Mouse (Mus musculus): Measurements from ENCODE around the gene Nelfb. TPM values are rescaled to one million over a fixed set of nuclear protein-coding genes. Genes with fewer than 3 reads are reported as not detected.
"Not testable (repeated sequence)": the region's sequence is repeated elsewhere in the genome, so short reads cannot be mapped to it uniquely, and the experiment has no call there.

The Nelfb gene
- 10 to 100 TPM; 40.8 to 45.8 TPM for total RNA-seq (2021)
- long read RNA-seq, experiment 1, transcript Nelfb-201 (13 exons, 2,637 nt), result major isoform, 64 of 98 reads
- long read RNA-seq, experiment 1, partial matches to known transcripts, result 1 of 98 reads
- long read RNA-seq, experiment 1, other reads (novel, unspliced or antisense), result 33 of 98 reads
- long read RNA-seq, experiment 2, transcript Nelfb-201 (13 exons, 2,637 nt), result major isoform, 21 of 39 reads
- long read RNA-seq, experiment 2, partial matches to known transcripts, result 1 of 39 reads
- long read RNA-seq, experiment 2, other reads (novel, unspliced or antisense), result 17 of 39 reads

GRCm38 (mm10) chr2:25211121-25211670 is at the start of gene Nelfb:
Gene Nelfb (minus strand): TSS chr2:25211489.
- DNase-seq, result peak; percentile 93 to 95

- DNase-seq, result no peak
Measured at GRCm38 (mm10) chr2:25258887-25259286, 47.6 kb upstream of the Nelfb start.

GRCm38 (mm10) chr2:25257250-25257649 is 46.0 kb upstream of the Nelfb start:
- not testable (repeated sequence) for DNase-seq

- DNase-seq, result peak; percentile 30 to 58
Measured at GRCm38 (mm10) chr2:25256443-25257109, 45.3 kb upstream of the Nelfb start.

GRCm38 (mm10) chr2:25255284-25255779 is 44.0 kb upstream of the Nelfb start, which contains the start of gene Tmem203:
Gene Tmem203 (plus strand): TSS chr2:25255439.
- peak; percentile 91 to 95 for DNase-seq

- no peak for DNase-seq
Measured at GRCm38 (mm10) chr2:25252331-25252730, 41.0 kb upstream of the Nelfb start.

GRCm38 (mm10) chr2:25246183-25247072 is 35.1 kb upstream of the Nelfb start, which contains the start of gene AL732309.1:
Gene AL732309.1 (minus strand): TSS chr2:25246863.
- DNase-seq, result no peak

- no peak for DNase-seq
Measured at GRCm38 (mm10) chr2:25244144-25244543, 32.9 kb upstream of the Nelfb start.

- no peak for DNase-seq
Measured at GRCm38 (mm10) chr2:25243342-25243741, 32.1 kb upstream of the Nelfb start.

GRCm38 (mm10) chr2:25242101-25242506 is 30.8 kb upstream of the Nelfb start, which contains the start of the genes Rnf208 and Cysrt1:
Gene Rnf208 (plus strand): TSS chr2:25242255.
Gene Cysrt1 (minus strand): TSS chr2:25242452.
- no peak for DNase-seq

- DNase-seq, result no peak
Measured at GRCm38 (mm10) chr2:25241438-25241775, 30.1 kb upstream of the Nelfb start.

GRCm38 (mm10) chr2:25240723-25241437 is 29.6 kb upstream of the Nelfb start:
- DNase-seq, result peak; percentile 73

- DNase-seq, result no peak
Measured at GRCm38 (mm10) chr2:25240310-25240709, 29.0 kb upstream of the Nelfb start.

GRCm38 (mm10) chr2:25239766-25240165 is 28.5 kb upstream of the Nelfb start:
- DNase-seq, result no peak

- no peak for DNase-seq
Measured at GRCm38 (mm10) chr2:25238106-25238505, 26.8 kb upstream of the Nelfb start.

GRCm38 (mm10) chr2:25237522-25237921 is 26.2 kb upstream of the Nelfb start:
- no peak for DNase-seq

- no peak for DNase-seq
Measured at GRCm38 (mm10) chr2:25236614-25237013, 25.3 kb upstream of the Nelfb start, which contains the start of gene Rnf224. Gene Rnf224 (minus strand): TSS chr2:25236787.

- no peak for DNase-seq
Measured at GRCm38 (mm10) chr2:25234551-25235220, 23.4 kb upstream of the Nelfb start.

GRCm38 (mm10) chr2:25234050-25234449 is 22.8 kb upstream of the Nelfb start, which contains the start of gene Slc34a3:
Gene Slc34a3 (minus strand): TSS chr2:25234364.
- no peak for DNase-seq

- DNase-seq, result no peak
Measured at GRCm38 (mm10) chr2:25233421-25233820, 22.1 kb upstream of the Nelfb start.

Measured in heart, adult 18-20 months (tissue).